Mouse (Mus musculus): ENCODE measurements around the gene Slc26a1. TPM values are rescaled to one million over a fixed set of nuclear protein-coding genes. Genes with fewer than 3 reads are reported as not detected.

The Slc26a1 gene
- polyA plus RNA-seq, 1 experiment from 2014 or later = 0.42 TPM

- in situ Hi-C loops (cut with MboI; ENCODE audit: low pct_unique_long_range_greater_than_20kb) = no loop called here
- no peaks in the 10 kb centered on the region for H3K27me3 ChIP-seq
- ChIA-PET CTCF (interaction anchor here (1.0 to 1.6 kb wide), 4 partner anchors 8 to 42 kb away, joined by 3 to 5 read pairs (median 3); no protein-coding TSS in a partner anchor), POLR2A (interaction anchor here (0.8 to 1.2 kb wide), 3 partner anchors 12 to 40 kb away, joined by 3 to 9 read pairs (median 3); partner anchors contain the start of gene Dgkq)
- DNase-seq (ENCODE audit: low read depth, low spot score) (peak; percentile 59), ATAC-seq (peak; percentile 94)
- TF ChIP-seq CTCF (IDR thresholded peaks at IDR 0.05) = no peak
Measured at GRCm38 (mm10) chr5:108629634-108630483, 45.5 kb downstream of the Slc26a1 start, which contains the start of the genes Gak and Tmem175. Gene Gak, minus strand, starts transcription at chr5:108629755. Gene Tmem175, plus strand, starts transcription at chr5:108629770.

GRCm38 (mm10) chr5:108628891-108629633 lies 46.3 kb downstream of the Slc26a1 start:
- POLR2A ChIA-PET = interaction anchor here (0.7 to 1.1 kb wide), 3 partner anchors 28 to 87 kb away, joined by 3 read pairs; partner anchors contain the start of gene Dgkq
- H3K27me3 ChIP-seq = no peaks in the 10 kb centered on the region
- in situ Hi-C loops (cut with MboI; ENCODE audit: low pct_unique_long_range_greater_than_20kb) = no loop called here
- CTCF ChIA-PET = interaction anchor here (1.4 kb wide), 2 partner anchors 10 to 41 kb away, joined by 3 to 5 read pairs; no protein-coding TSS in a partner anchor
- TF ChIP-seq CTCF (IDR thresholded peaks at IDR 0.05) = no peak
- no peak for DNase-seq (ENCODE audit: low read depth, low spot score)
- peak; percentile 72 for ATAC-seq

- DNase-seq (ENCODE audit: low read depth, low spot score) (no peak), ATAC-seq (no peak)
- ChIA-PET CTCF (interaction anchor here (1.4 to 2.0 kb wide), 2 partner anchors 11 to 24 kb away, joined by 3 to 6 read pairs; no protein-coding TSS in a partner anchor), POLR2A (no interaction called here)
- in situ Hi-C loops (cut with MboI; ENCODE audit: low pct_unique_long_range_greater_than_20kb) = no loop called here
- TF ChIP-seq CTCF (IDR thresholded peaks at IDR 0.05) = no peak
- no peaks in the 10 kb centered on the region for H3K27me3 ChIP-seq
Measured at GRCm38 (mm10) chr5:108626050-108626660, 49.2 kb downstream of the Slc26a1 start.

GRCm38 (mm10) chr5:108621870-108622269 lies 53.5 kb downstream of the Slc26a1 start:
- no peaks in the 10 kb centered on the region for H3K27me3 ChIP-seq
- in situ Hi-C loops (cut with MboI; ENCODE audit: low pct_unique_long_range_greater_than_20kb) = no loop called here
- ATAC-seq = no peak
- no peak for TF ChIP-seq CTCF (IDR thresholded peaks at IDR 0.05)
- no peak for DNase-seq (ENCODE audit: low read depth, low spot score)
- ChIA-PET POLR2A (no interaction called here), CTCF (no interaction called here)

Other genes with a start within 250 kb of the Slc26a1 start
- 817 TPM for gene Atp5k, start 241.1 kb downstream of the Slc26a1 start, polyA plus RNA-seq (2021)
- 1.1 TPM for gene Mfsd7a, start 226.7 kb downstream of the Slc26a1 start, polyA plus RNA-seq (2021)
- 42.5 TPM for gene Pcgf3, start 214.3 kb downstream of the Slc26a1 start, polyA plus RNA-seq (2021)
- gene Cplx1, start 125.5 kb downstream of the Slc26a1 start, polyA plus RNA-seq (2021) = not detected
- gene Gak, start 45.8 kb downstream of the Slc26a1 start, polyA plus RNA-seq (2021) = 133 TPM
- 37.2 TPM for gene Tmem175, start 45.8 kb downstream of the Slc26a1 start, polyA plus RNA-seq (2021)
- gene Idua, start 15.2 kb downstream of the Slc26a1 start, polyA plus RNA-seq (2021) = 10.4 TPM
- 29.8 TPM for gene Dgkq, start 5.9 kb downstream of the Slc26a1 start, polyA plus RNA-seq (2021)
- gene Fgfrl1, start 16.8 kb upstream of the Slc26a1 start, polyA plus RNA-seq (2021) = 57.6 TPM
- gene Rnf212, start 99.4 kb upstream of the Slc26a1 start, polyA plus RNA-seq (2021) = not detected
- gene Tmed11, start 119.8 kb upstream of the Slc26a1 start, polyA plus RNA-seq (2021) = not detected
- gene Vmn2r8, start 133.3 kb upstream of the Slc26a1 start, polyA plus RNA-seq (2021) = not detected
- not detected for gene Vmn2r9, start 177.0 kb upstream of the Slc26a1 start, polyA plus RNA-seq (2021)

All from Patski (cell line).